Mouse (Mus musculus) lung, embryonic 14.5 days (tissue): Measurements from ENCODE around the gene Ube3c. TPM values are rescaled to one million over a fixed set of nuclear protein-coding genes. Genes with fewer than 3 reads are reported as not detected.
"Not testable (repeated sequence)": the region's sequence is repeated elsewhere in the genome, so short reads cannot be mapped to it uniquely, and the experiment has no call there.

ENCODE experiments used
- ATAC-seq: fragments of 200-750 bp; cut with Nextera tagmentation; 2 replicates; pipeline ENCODE4 v1.8.0; 2017; ENCODE audit warnings: mild to moderate bottlenecking, moderate TSS enrichment, moderate library complexity; ENCODE audit not compliant: insufficient read depth
- DNase-seq: peaks from one replicate; pipeline ENCODE4 v3.0.0-alpha.2; 2015
- H3K27ac ChIP-seq: fragments of 300-500 bp; sonication (generic); 2 replicates; pipeline ENCODE4 v1.5.1; 2014; ENCODE audit warnings: low read depth, mild to moderate bottlenecking, moderate library complexity
- H3K27me3 ChIP-seq: fragments of 300-500 bp; sonication (generic); 2 replicates; pipeline ENCODE4 v1.6.1; 2014; ENCODE audit warnings: low read length, control low read depth; ENCODE audit not compliant: insufficient read depth
- H3K36me3 ChIP-seq: fragments of 300-500 bp; sonication (generic); 2 replicates; pipeline ENCODE4 v1.6.1; 2014; ENCODE audit warnings: control low read depth; ENCODE audit not compliant: insufficient read depth
- H3K4me1 ChIP-seq: fragments of 300-500 bp; sonication (generic); 2 replicates; pipeline ENCODE4 v1.6.1; 2014; ENCODE audit warnings: antibody characterized with exemption, control low read depth; ENCODE audit not compliant: insufficient read depth
- H3K4me2 ChIP-seq: fragments of 300-500 bp; sonication (generic); 2 replicates; pipeline ENCODE4 v1.6.1; 2014; ENCODE audit warnings: mild to moderate bottlenecking
- H3K4me3 ChIP-seq: fragments of 300-500 bp; sonication (generic); 2 replicates; pipeline ENCODE4 v1.5.1; 2014; ENCODE audit warnings: low read depth, low read length
- H3K9ac ChIP-seq: fragments of 300-500 bp; sonication (generic); 2 replicates; pipeline ENCODE4 v1.6.1; 2014
- H3K9me3 ChIP-seq: fragments of 300-500 bp; sonication (generic); 2 replicates; pipeline ENCODE4 v1.6.1; 2016; ENCODE audit warnings: low read depth, low read length, control low read depth
- CTCF ChIP-seq: IDR thresholded peaks from 2 replicates; pipeline ENCODE4 v1.5.1; 2016; ENCODE audit warnings: antibody characterized with exemption, low read depth
- WGBS: fragments of 180-500 bp; shearing (Covaris S2); extraction: QIAGEN DNeasy Blood & Tissue Kit; methylation state at CpG from one replicate; pipeline ENCODE4 v1.1.7; 2014; 5-methylcytosine and 5-hydroxymethylcytosine counted together
- polyA plus RNA-seq: library from polyadenylated mRNA; unstranded; fragments of >200 nt; fragmentation: Nextera tagmentation; extraction: Ambion mirVana; gene quantifications from 2 replicates; pipeline ENCODE4 v1.2.1, GENCODE M21; 2014

Gene Ube3c
- polyA plus RNA-seq, 1 experiment from 2014 or later: 44.2 TPM

- H3K9me3 ChIP-seq: no peaks in the 10 kb centered on the region
- H3K27me3 ChIP-seq: no peaks in the 10 kb centered on the region
- DNase-seq (no peak), ATAC-seq (no peak)
- no peak overlapping the region for H3K27ac ChIP-seq
- H3K4me3 ChIP-seq: no peak overlapping the region
- no peak for TF ChIP-seq CTCF
- peaks cover 59% of the 10 kb centered on the region for H3K36me3 ChIP-seq
- no peak overlapping the region for H3K4me2 ChIP-seq
- no peak overlapping the region for H3K9ac ChIP-seq
- H3K4me1 ChIP-seq: no peaks in the 10 kb centered on the region
Measured at GRCm38 (mm10) chr5:29636298-29636697, 67.3 kb downstream of the Ube3c start.

GRCm38 (mm10) chr5:29636884-29637283 lies 67.8 kb downstream of the Ube3c start:
- no peak overlapping the region for H3K4me3 ChIP-seq
- no peak overlapping the region for H3K9ac ChIP-seq
- H3K4me1 ChIP-seq: no peaks in the 10 kb centered on the region
- no peak overlapping the region for H3K27ac ChIP-seq
- no peak for ATAC-seq
- no peak for TF ChIP-seq CTCF
- no peaks in the 10 kb centered on the region for H3K9me3 ChIP-seq
- no peaks in the 10 kb centered on the region for H3K27me3 ChIP-seq
- no peak overlapping the region for H3K4me2 ChIP-seq
- H3K36me3 ChIP-seq: peaks cover 53% of the 10 kb centered on the region
- no peak for DNase-seq

GRCm38 (mm10) chr5:29641124-29641884 lies 72.3 kb downstream of the Ube3c start:
- Histone ChIP-seq H3K9ac (no peak overlapping the region), H3K4me3 (no peak overlapping the region), H3K4me2 (no peak overlapping the region), H3K4me1 (no peaks in the 10 kb centered on the region), H3K9me3 (no peaks in the 10 kb centered on the region), H3K36me3 (peaks cover 35% of the 10 kb centered on the region), H3K27me3 (no peaks in the 10 kb centered on the region), H3K27ac (no peak overlapping the region)
- DNase-seq: no peak
- WGBS: 83% methylated on average over 7 of the region's 7 CpGs
- TF ChIP-seq CTCF: no peak
- no peak for ATAC-seq

- Histone ChIP-seq H3K27me3 (no peaks in the 10 kb centered on the region), H3K4me2 (no peak overlapping the region), H3K36me3 (peaks cover 21% of the 10 kb centered on the region; the same call in 1 of the 2 replicates), H3K9ac (no peak overlapping the region), H3K4me3 (no peak overlapping the region), H3K27ac (no peak overlapping the region), H3K9me3 (no peaks in the 10 kb centered on the region), H3K4me1 (no peaks in the 10 kb centered on the region)
- ATAC-seq (no peak), DNase-seq (no peak)
- TF ChIP-seq CTCF: no peak
Measured at GRCm38 (mm10) chr5:29651696-29652095, 82.7 kb downstream of the Ube3c start.

GRCm38 (mm10) chr5:29657590-29658339 lies 88.7 kb downstream of the Ube3c start:
- H3K4me1 ChIP-seq: no peaks in the 10 kb centered on the region
- 83% methylated on average over 3 of the region's 3 CpGs for WGBS
- no peak for TF ChIP-seq CTCF

GRCm38 (mm10) chr5:29661246-29661645 lies 92.2 kb downstream of the Ube3c start:
- H3K4me3 ChIP-seq, H3K27me3 ChIP-seq, H3K27ac ChIP-seq, H3K9ac ChIP-seq, DNase-seq, H3K9me3 ChIP-seq, H3K4me2 ChIP-seq, H3K4me1 ChIP-seq, ATAC-seq: not testable (repeated sequence)
- H3K36me3 ChIP-seq: peaks cover 73% of the 10 kb centered on the region
- WGBS: 79% methylated on average over 4 of the region's 4 CpGs

More at GRCm38 (mm10) chr5:29657590-29658339, 88.7 kb downstream of the Ube3c start:
- Histone ChIP-seq H3K27ac (no peak overlapping the region), H3K4me3 (no peak overlapping the region), H3K9ac (no peak overlapping the region), H3K4me2 (no peak overlapping the region), H3K27me3 (no peaks in the 10 kb centered on the region), H3K36me3 (peaks cover 46% of the 10 kb centered on the region), H3K9me3 (no peaks in the 10 kb centered on the region)
- DNase-seq: no peak
- ATAC-seq: no peak

GRCm38 (mm10) chr5:29665391-29665790 lies 96.3 kb downstream of the Ube3c start:
- 87% methylated on average over 2 of the region's 2 CpGs for WGBS
- no peak for ATAC-seq
- Histone ChIP-seq H3K9me3 (no peaks in the 10 kb centered on the region), H3K27ac (no peak overlapping the region), H3K36me3 (peaks cover 74% of the 10 kb centered on the region), H3K9ac (no peak overlapping the region), H3K4me2 (no peak overlapping the region), H3K4me3 (no peak overlapping the region), H3K4me1 (no peaks in the 10 kb centered on the region), H3K27me3 (no peaks in the 10 kb centered on the region)
- no peak for DNase-seq
- no peak for TF ChIP-seq CTCF
